Mouse (Mus musculus): ENCODE results near the gene Mapk8ip1. TPM values are rescaled to one million over a fixed set of nuclear protein-coding genes. Genes with fewer than 3 reads are reported as not detected.
A peak's percentile ranks its signal among the peaks of the same experiment; 100 is the strongest.

Gene Mapk8ip1
- polyA plus RNA-seq, 1 experiment, result 13.6 TPM

DNA sequence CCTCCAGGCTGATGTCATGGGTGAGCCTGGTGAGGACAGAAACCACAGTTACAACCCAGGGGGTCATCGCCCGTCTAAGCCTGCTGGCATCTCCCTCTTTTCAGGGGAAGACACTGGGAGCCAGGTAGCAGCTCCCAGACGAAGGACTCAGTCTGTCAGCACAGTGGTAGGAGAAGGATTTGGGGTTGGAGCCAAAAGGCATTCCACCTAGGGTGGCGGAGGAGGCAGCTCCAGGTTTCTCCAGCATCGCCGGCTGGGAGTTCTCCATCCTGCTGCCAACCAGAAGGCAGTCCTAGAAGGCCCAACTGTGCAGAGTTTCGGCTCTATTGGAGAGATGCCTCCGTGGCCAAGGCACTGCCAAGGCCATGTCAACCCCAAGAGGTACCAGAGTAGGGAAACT lies 9.9 kb downstream of the Mapk8ip1 start:
- DNase-seq (ENCODE audit: low read depth), result no peak

DNA sequence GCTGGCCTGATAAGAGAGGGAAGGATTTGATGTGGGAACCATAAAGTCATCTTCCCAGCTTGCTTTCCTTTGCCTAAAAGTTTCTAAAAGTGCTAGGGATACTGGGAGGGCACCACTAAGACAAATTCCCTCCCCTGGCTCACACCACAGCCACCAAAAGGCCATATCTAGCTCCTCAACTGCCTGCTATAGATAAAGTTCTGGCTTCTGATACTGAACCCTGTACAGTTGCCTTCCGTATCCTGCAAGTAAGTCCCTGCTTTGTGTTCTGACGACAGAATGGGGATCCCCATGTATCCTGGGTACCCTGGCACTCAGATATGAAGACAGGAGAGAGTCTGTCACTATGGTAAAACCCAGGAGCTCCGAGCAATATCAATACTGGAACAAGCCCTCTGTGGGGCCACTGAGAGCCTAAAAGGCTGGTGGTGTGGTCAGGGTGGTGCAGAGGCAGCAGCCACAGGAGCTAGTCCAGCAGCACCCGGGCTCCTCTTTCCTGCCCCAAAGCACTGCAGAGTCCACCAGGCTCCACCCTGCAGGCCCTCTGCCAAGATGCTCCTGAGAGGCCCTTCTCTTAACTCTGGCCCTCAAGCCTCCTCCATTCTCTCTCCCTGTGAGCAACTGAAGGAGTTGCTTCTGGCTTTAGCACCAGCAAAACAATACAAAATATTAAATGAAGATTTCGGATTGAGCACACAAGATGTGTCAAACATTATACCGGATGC lies 10.7 kb downstream of the Mapk8ip1 start:
- no peak for DNase-seq (ENCODE audit: low read depth)

DNA sequence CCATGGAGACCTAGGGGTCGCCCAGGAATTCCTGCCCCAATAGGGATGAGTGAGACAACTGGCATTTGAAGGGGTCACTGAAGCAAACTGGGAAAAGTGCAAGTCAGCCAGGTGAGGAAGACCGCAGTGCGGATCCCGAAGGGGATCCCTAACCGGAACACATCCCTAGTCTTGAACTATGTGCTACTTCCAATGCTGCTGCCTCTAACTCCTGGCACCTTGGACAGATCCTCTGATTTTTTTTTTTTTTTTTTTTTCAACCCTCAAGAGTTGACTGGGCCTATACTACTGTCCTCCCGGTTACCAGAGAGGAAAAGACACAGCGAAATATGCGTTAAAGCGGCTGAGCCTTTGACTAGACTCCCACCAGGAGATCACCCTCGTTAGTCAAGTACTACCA lies 11.4 kb downstream of the Mapk8ip1 start:
- no peak for DNase-seq (ENCODE audit: low read depth)

GRCm38 (mm10) chr2:92388891-92389641 lies 12.0 kb downstream of the Mapk8ip1 start:
- DNase-seq (ENCODE audit: low read depth), result no peak

DNA sequence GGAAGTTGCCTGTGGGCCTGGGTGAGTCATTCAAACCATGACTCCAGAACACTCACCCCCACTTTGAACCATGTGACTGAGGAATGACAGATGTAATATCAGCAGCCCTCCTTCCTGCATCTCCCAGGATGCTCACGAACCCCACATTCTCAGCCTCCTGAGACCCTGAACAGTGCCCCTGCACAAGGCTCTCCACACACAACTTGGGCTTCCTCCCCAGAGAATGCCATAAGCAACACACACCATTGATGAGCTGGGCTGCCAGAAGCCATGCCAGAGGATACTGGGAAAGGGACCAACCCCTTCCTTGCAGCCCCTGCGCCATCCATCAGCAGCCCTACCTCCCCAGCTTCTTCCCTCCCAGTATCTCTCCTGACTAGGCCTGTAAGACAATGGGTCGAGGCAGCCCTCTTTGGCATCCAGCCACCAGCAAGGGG lies 13.0 kb downstream of the Mapk8ip1 start:
- no peak for DNase-seq (ENCODE audit: low read depth)

- DNase-seq (ENCODE audit: low read depth), result no peak
Measured at GRCm38 (mm10) chr2:92387646-92388045, 13.4 kb downstream of the Mapk8ip1 start.

DNA sequence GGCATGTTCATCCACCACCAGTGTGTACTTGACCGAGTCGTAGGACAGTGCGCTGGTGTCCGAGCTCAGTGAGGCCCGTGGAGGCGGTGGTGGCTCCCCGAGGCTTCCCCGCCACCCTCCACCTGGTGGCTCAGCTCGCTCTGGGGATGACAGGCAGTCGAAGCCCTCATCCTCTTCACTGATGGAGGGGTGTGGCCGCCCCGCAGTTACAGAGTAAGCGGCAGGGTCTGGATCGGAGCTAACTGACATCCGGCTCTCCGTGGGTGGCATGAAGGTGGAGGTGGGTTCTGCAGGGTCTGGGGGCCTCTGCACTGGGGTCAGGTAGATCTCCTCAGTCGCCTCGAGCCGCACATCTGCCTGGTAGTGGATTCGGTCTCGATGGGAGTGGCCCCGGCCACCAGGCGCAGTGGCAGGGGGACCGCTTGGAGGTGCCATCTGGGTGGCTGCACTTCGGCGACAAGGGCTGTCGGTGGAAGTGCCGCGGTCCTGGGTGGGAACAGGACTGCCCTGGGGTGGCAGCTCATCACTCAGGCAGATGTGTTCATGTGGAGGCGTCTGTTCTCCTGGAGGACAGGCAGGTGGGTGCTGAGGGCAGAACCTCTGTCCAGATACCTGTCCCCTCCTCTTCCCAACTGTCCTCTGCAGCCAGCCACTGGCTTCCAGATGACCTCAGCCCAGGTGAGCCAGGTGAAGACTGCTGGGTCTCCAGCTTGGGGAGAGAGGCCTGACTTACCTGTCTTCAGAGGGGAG lies 14.1 kb downstream of the Mapk8ip1 start:
- DNase-seq (ENCODE audit: low read depth), result no peak

DNA sequence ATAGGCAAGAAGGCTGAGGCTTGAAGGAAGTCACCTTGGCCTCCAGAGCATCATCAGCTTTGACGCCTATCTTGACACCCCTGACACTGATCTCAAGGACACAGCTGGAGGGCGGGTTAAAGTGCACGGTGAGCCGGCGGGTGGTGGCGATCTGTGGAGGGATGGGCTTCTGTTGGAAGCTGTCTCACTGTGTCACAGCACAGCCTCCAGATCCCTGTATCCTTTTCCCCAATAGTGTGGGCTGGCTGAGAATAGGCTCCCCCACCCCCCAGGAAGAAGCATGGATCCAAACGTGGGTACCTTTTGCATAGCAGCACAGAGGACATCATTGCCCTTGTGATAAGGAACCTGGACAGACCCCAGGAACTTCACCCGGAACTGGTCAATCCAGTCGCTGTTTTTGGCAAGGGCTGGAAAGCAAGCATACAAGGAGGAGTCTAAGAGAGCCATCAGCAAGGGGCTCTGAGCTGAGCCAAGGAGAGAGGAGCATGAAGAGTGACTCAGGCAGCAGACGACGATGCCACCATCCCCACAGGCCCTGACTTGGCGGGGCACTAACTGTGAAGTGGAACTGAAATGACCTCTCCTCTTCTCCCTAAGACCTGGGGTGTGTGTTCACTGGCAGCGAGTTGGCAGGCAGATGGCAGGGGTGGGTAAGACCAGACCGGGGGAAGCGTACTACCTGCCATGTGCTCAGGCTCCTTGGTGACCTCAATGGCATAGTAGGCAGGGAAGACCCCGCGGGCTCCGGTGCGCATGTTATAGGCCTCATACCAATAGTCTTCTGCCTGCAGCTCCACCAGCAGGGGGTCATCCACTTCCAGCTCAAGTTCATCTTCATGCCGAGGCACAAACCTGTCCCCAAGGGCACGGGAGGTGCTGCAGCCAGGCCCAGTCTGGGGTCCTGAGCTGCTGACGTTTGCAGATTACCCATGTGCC lies 15.7 kb downstream of the Mapk8ip1 start:
- DNase-seq (ENCODE audit: low read depth), result no peak

DNA sequence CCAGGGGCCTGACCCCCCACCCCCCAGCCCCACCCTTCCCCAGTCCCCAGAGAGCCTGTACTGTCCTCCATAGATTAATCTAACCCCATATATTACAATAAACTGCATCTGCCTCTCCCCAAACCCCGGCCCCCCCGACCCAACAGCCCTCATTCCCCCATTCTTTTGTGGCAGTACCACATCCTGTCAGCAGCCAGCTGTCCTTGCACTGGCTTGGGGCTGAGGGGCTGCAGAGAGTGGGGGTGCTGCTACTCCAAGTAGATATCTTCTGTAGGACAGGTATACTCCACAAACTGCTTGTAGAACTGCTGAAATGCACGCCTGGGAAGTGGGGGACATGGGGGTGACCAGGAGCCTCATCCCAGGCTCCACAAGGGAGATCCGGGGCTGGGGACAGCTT lies 17.0 kb downstream of the Mapk8ip1 start:
- no peak for DNase-seq (ENCODE audit: low read depth)

GRCm38 (mm10) chr2:92382759-92383158 lies 18.3 kb downstream of the Mapk8ip1 start:
- no peak for DNase-seq (ENCODE audit: low read depth)

DNA sequence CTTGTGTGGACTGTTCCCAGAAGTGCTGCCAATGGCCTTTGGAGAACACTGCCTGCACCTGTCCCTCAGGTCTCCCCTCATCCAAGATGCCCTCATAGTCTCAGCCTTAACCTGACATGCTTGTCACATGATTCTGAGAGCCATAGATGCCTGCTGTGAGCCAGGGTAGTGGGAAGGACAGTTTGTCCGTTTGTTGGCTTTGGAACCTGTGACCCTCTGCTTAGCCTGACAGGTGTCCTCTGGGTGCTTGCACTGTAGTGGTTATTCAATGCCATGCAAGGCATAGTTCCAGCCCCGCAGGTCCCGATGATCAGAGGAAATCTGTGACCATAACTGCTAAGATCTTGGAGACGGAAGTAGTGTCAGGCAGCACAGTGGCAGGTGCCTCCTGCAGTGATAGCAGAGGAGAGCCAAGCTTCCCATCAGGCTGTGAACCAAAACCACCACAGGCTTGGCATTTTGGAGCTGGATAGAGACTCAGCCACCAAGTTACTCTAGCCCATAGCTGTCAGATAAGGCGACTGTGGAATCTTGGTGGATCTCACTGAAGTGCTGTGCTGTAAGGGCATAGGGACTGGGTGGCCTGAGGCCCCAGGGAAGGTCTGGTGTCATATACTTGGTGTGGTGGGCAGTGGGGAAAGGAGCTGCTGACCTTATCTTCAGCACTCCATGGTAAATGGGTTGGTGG lies 19.0 kb downstream of the Mapk8ip1 start, which contains the start of gene 1700029I15Rik:
Gene 1700029I15Rik (plus strand): TSS at position 638 of the 688 bp plus-strand sequence.
- DNase-seq (ENCODE audit: low read depth), result no peak

GRCm38 (mm10) chr2:92381161-92381560 lies 19.9 kb downstream of the Mapk8ip1 start:
- DNase-seq (ENCODE audit: low read depth), result no peak

DNA sequence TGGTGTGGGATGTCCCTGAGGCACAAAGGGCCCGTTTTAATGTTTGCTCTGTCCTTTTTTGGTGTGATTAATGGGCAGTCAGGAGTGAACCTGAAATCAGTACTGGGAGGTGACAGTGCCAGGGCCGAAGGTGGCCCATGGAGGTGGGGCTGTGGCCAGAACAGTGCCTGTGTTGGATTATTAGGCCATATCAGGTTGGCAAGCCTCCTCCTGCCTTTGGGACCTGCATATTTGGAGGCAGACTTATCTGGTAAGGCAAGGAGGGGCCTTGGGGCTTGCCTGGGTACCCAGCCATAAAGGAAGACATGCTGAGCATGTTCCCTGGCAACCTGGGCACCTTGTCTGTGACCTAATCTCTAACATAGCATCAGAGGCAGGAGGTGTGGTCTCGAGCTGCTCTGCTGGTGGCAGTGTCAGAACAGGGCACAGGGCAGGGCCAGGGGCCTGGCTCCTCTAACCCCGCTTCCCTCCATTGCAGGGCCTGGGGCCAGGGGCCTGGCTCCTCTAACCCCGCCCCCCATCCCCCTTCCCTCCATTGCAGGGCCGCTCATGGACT lies 20.5 kb downstream of the Mapk8ip1 start:
- no peak for DNase-seq (ENCODE audit: low read depth)

- DNase-seq (ENCODE audit: low read depth), result no peak
Measured at GRCm38 (mm10) chr2:92379783-92380494, 21.1 kb downstream of the Mapk8ip1 start.

DNA sequence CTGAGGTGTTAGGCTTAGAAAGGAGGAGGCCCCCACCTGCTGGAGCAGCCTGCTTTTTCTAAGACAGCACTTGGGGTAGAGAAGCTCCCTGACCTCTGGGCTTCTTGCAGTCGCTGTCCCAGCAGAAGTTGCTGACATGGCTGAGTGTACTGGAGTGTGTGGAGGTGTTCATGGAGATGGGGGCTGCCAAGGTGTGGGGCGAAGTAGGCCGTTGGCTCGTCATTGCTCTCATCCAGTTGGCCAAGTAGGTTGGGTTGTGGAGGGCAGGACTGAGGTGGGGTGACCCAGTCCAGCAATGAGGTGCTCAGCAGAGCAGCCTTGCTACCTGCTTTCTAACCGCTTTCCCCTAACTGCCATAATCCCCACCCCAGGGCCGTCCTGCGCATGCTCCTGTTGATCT lies 23.7 kb downstream of the Mapk8ip1 start:
- DNase-seq (ENCODE audit: low read depth), result no peak

DNA sequence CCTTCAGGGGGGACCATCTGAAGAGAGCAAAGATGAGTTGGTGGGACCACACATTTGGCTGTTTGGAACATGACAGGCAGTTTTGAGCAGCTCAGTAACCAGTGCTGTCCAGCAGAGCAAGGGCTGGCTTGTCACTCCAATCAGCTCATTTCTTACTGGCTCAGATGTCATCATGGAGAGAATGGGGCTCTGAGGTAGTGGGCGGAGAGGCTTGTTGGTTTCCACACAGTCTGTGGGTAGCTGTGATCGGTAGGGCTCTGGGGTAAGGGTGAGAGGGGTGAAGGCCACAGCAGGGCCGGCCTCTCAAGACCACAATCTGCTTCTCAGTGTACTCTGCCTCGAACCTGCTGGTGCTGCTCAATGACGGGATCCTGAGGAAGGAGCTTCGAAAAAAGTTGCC lies 24.8 kb downstream of the Mapk8ip1 start:
- DNase-seq (ENCODE audit: low read depth), result no peak

- DNase-seq (ENCODE audit: low read depth), result no peak
Measured at GRCm38 (mm10) chr2:92375788-92376187, 25.3 kb downstream of the Mapk8ip1 start.

- DNase-seq (ENCODE audit: low read depth), result peak; percentile 89
Measured at GRCm38 (mm10) chr2:92375099-92375623, 25.9 kb downstream of the Mapk8ip1 start.

DNA sequence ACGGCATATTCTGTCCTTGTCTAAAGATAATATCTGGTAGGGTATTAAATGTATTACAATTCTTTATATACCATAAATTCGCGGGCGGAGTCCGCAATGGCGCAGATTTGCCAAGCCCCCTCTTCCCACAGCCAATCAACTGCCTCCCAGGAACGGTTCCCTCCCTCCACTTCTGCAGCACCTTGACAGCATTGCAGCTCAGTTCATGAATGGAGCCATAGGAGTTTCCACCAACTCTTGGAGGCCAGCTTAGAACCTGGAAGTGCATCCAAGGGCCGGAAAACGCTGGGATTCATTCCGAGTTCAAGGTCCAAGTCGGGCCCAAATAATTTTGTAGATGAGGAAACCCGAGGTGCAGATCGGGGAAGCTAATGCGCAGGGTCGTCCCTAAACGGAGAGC lies 26.5 kb downstream of the Mapk8ip1 start, which contains the start of the genes Pex16 and Large2:
Gene Pex16 (plus strand): TSS at position 163 of the 400 bp plus-strand sequence.
Gene Large2 (minus strand): TSS at position 356 of the 400 bp plus-strand sequence.
- no peak for DNase-seq (ENCODE audit: low read depth)

All from gonadal fat pad, adult 2 months (tissue).